In genomic region chr11:46126827-46127410, GRCm38 (mm10) we compare ENCODE assay signal across 17 mouse cellular contexts. TPM values are rescaled to one million over a fixed set of nuclear protein-coding genes. Genes with fewer than 3 reads are reported as not detected.
DNase-seq lines count a peak whose midpoint lies in the region; ATAC-seq and TF ChIP-seq lines count a peak whose summit lies in the region.
"Had no signal": no experiment of that assay in that cellular context is flagged by ENCODE, and none has a peak within 500 bp of the region (broad histone marks: within the 10 kb centered on the region; RNA-seq: fewer than 3 reads in every experiment).

No protein-coding gene starts in this region.

- H3K27me3 ChIP-seq in heart, adult 2 months (ENCODE audit: control insufficient read depth, insufficient read depth, low read length) = no peaks in the 10 kb centered on the region
- no peaks in the 10 kb centered on the region for H3K27me3 ChIP-seq in liver, postnatal 0 days (ENCODE audit: insufficient read depth, low read length)
- H3K27me3 ChIP-seq in midbrain, embryonic 10.5 days (ENCODE audit: low read depth, poor library complexity, severe bottlenecking) = no peaks in the 10 kb centered on the region
- H3K27me3 ChIP-seq: hindbrain, embryonic 13.5 days had no signal

- peaks cover 8% of the 10 kb centered on the region for H3K36me3 ChIP-seq in heart, adult 2 months (ENCODE audit: control insufficient read depth, insufficient read depth, low read length)
- peaks cover 3% of the 10 kb centered on the region; the same call in 1 of the 2 replicates for H3K36me3 ChIP-seq in liver, postnatal 0 days (replicated peaks; ENCODE audit: insufficient read depth, low read length)
- peaks cover 9% of the 10 kb centered on the region; the same call in 1 of the 2 replicates for H3K36me3 ChIP-seq in midbrain, embryonic 10.5 days

- TF ChIP-seq EP300 in heart, adult 2 months (IDR thresholded peaks at IDR 0.05; ENCODE audit: insufficient read depth, low read depth, low read length) = no peak
- no peak for TF ChIP-seq EP300 in liver, postnatal 0 days (IDR thresholded peaks at IDR 0.05; ENCODE audit: low read depth)

- H3K9me3 ChIP-seq in liver, postnatal 0 days (ENCODE audit: low read length) = no peaks in the 10 kb centered on the region
- no peaks in the 10 kb centered on the region for H3K9me3 ChIP-seq in midbrain, embryonic 10.5 days (replicated peaks)
- H3K9me3 ChIP-seq: hindbrain, embryonic 13.5 days had no signal

- H3K4me2 ChIP-seq in liver, postnatal 0 days (ENCODE audit: low read depth, low read length) = no peak overlapping the region
- H3K4me2 ChIP-seq: hindbrain, embryonic 13.5 days had no signal

- DNase-seq in heart, adult 2 months = no peak
- no peak for DNase-seq in heart, postnatal 4 days
- no peak for DNase-seq in liver, postnatal 0 days
- no peak for DNase-seq in liver
- DNase-seq in urinary bladder, postnatal 36 days (ENCODE audit: low spot score in 2 of 2) = no peak
- DNase-seq in midbrain, embryonic 10.5 days (ENCODE audit: low spot score) = no peak
- DNase-seq: adrenal gland, postnatal 25 days; cerebellum, postnatal 10 days; layer of hippocampus, postnatal 36 days had no signal

- no peak for ATAC-seq in liver, postnatal 0 days
- peak; percentile 37 for ATAC-seq in inflammation-experienced regulatory T-cells, adult 6 months
- no peak for ATAC-seq in megakaryocyte-erythroid progenitor cell, adult 5-6 weeks (replicated peaks; ENCODE audit: low FRiP score, low TSS enrichment, poor library complexity, severe bottlenecking)
- ATAC-seq: forebrain, embryonic 16.5 days; midbrain, embryonic 16.5 days had no signal

- peak overlapping the region; percentile 50 for H3K27ac ChIP-seq in heart, adult 2 months
- H3K27ac ChIP-seq in liver, postnatal 0 days (ENCODE audit: low read depth) = peak overlapping the region; percentile 76
- H3K27ac ChIP-seq in midbrain, embryonic 10.5 days (replicated peaks) = no peak overlapping the region
- H3K27ac ChIP-seq: hindbrain, embryonic 13.5 days had no signal

- intact Hi-C loops in heart, adult 2 months (cut with DNase I) = loop anchor here (10.0 kb wide), 1 partner anchor 182 kb away; the partner anchor contains the start of gene Lsm11

- no peak for TF ChIP-seq CTCF in heart, adult 2 months (IDR thresholded peaks at IDR 0.05)
- no peak for TF ChIP-seq CTCF in liver, postnatal 0 days (IDR thresholded peaks at IDR 0.05; ENCODE audit: low read depth)

- no peak overlapping the region for H3K4me3 ChIP-seq in heart, adult 2 months
- H3K4me3 ChIP-seq in liver, postnatal 0 days (ENCODE audit: low read depth, low read length) = no peak overlapping the region
- H3K4me3 ChIP-seq in midbrain, embryonic 10.5 days = no peak overlapping the region
- H3K4me3 ChIP-seq: erythroblast, embryonic 14.5 days; hindbrain, embryonic 13.5 days had no signal

- 82% methylated on average over 11 of the region's 11 CpGs for WGBS in heart, adult 2 months
- 77% methylated on average over 11 of the region's 11 CpGs for WGBS in liver, postnatal 0 days (ENCODE audit: insufficient replicate concordance)
- 93% methylated on average over 11 of the region's 11 CpGs for WGBS in midbrain, embryonic 10.5 days

- peaks cover 17% of the 10 kb centered on the region for H3K4me1 ChIP-seq in heart, adult 2 months (ENCODE audit: control insufficient read depth, insufficient read depth, low read length)
- peaks cover 17% of the 10 kb centered on the region for H3K4me1 ChIP-seq in liver, postnatal 0 days (ENCODE audit: insufficient read depth)
- H3K4me1 ChIP-seq in midbrain, embryonic 10.5 days = 0 out of 2 replicates have a peak, but pooled peaks cover 3% of the 10 kb centered on the region
- H3K4me1 ChIP-seq: hindbrain, embryonic 13.5 days had no signal

- H3K79me2 ChIP-seq in heart, adult 2 months (replicated peaks; ENCODE audit: control insufficient read depth, insufficient read depth, low read length) = no peaks in the 10 kb centered on the region

- no peak overlapping the region for H3K9ac ChIP-seq in heart, adult 2 months (ENCODE audit: low read depth, low read length)
- H3K9ac ChIP-seq in liver, postnatal 0 days (replicated peaks) = 0 out of 2 replicates have a peak overlapping the region, but pooled peaks have one; percentile 16
- H3K9ac ChIP-seq: hindbrain, embryonic 13.5 days had no signal

- no peak for TF ChIP-seq POLR2A in heart, adult 2 months (IDR thresholded peaks at IDR 0.05; ENCODE audit: insufficient read depth, low read depth, low read length)

RNA-seq across cellular contexts. Expression of gene Nipal4, which starts 39.4 kb away (rescaled TPM):
- under 1 TPM; 0.11 to 0.18 TPM for total RNA-seq in heart, adult 2 months (2021)
- polyA plus RNA-seq in heart, adult 2 months (2012; rRNA removed) = 0.18 and 0.20 TPM in 2 replicates
- 1 to 10 TPM; 2.5 to 2.7 TPM for total RNA-seq in heart, postnatal 4 days (2021)
- polyA plus RNA-seq in liver, postnatal 0 days (2015; fragmentation: Nextera tagmentation; extraction: Ambion mirVana) = not detected in 2 replicates
- polyA plus RNA-seq in inflammation-experienced regulatory T-cells, adult 6 months (2017; shearing (Covaris generic)) = under 1 TPM in 2 of 3 experiments, not detected in 1; 0.26 to 0.74 TPM
- 1.00 and 1.3 TPM in 2 replicates for polyA plus RNA-seq in midbrain, embryonic 10.5 days (2016; fragmentation: Nextera tagmentation; extraction: Ambion mirVana)
- total RNA-seq in megakaryocyte-erythroid progenitor cell, adult 5-6 weeks (2014; fragmentation: Nextera tagmentation) = not detected in 2 replicates
- not detected in 2 replicates for total RNA-seq in megakaryocyte-erythroid progenitor cell, adult 5-6 weeks (2017)
- total RNA-seq: gastrocnemius, adult 18-20 months; MEL had no signal
- polyA plus RNA-seq: erythroblast, embryonic 14.5 days had no signal
